Mouse (Mus musculus): ENCODE measurements around the gene Hnrnpll. TPM values are rescaled to one million over a fixed set of nuclear protein-coding genes. Genes with fewer than 3 reads are reported as not detected.

Gene Hnrnpll
- 38.7 and 44.4 TPM in 2 replicates for polyA plus RNA-seq (2015; fragmentation: Nextera tagmentation; extraction: Ambion mirVana)

DNA sequence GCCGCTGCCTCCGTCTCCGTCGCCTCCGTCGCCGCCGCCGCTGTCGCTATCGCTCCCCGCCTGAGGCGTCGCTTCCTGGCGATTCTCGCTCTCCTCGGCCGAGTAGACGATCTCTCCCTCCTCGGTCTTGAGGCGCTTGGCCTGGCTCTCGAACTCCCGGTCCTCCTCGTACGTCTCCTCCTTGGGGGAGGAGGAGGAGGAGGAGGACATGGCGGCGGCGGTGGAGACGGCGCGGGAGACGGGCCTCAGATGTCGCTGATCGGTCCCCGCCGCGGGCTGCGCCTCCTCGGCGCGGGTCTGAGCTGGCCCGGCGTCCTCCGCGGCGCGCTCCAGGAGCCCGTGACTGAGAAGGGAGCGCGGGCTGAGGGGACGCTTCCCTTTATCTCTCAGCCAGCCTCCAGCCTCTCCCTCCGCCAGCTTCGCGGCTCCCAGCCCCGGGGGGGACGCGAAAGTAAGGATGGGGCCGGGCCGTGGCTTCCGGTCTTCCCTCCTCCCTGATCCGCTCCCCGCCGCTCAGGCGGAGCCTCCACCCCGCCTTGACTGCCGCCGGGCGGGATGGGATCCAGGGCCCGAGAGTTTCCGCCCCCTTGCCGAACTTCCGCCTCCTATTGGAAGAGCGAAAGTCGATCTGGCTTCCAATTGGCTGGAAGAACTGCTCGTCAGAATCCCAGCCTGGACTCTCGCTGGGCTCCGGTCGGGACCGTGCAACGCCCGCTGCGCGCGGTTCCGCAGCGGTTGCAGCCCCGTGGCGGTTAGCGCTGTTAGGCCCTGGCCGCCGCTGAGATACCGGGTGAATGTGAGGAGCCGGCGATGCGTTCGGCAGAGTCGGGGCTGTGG lies at the start of gene Hnrnpll:
Hnrnpll (minus strand) TSS at position 552 of the 837 bp plus-strand sequence.
- ATAC-seq (replicated peaks; ENCODE audit: extremely low read depth, insufficient read depth, low FRiP score) = peak; percentile 96
- peak within 1 kb of the TSS; percentile 100 for H3K27ac ChIP-seq (ENCODE audit: low read length)
- H3K4me3 ChIP-seq (ENCODE audit: low read length) = peak within 1 kb of the TSS; percentile 98
- WGBS = under 1% methylated on average over 94 of the region's 97 CpGs
- peak within 1 kb of the TSS; percentile 100 for H3K9ac ChIP-seq (ENCODE audit: low read length)
- H3K27me3 ChIP-seq (ENCODE audit: control insufficient read depth, insufficient read depth, low read length) = no peaks in the 10 kb centered on the region
- peak within 1 kb of the TSS; percentile 86 for H3K4me2 ChIP-seq (ENCODE audit: low read depth, low read length)
- H3K36me3 ChIP-seq (ENCODE audit: control insufficient read depth, insufficient read depth) = no peaks in the 10 kb centered on the region
- H3K9me3 ChIP-seq (replicated peaks; ENCODE audit: control insufficient read depth, low read length) = no peaks in the 10 kb centered on the region
- peaks cover 30% of the 10 kb centered on the region for H3K4me1 ChIP-seq (ENCODE audit: control insufficient read depth, insufficient read depth, low read length)

- Histone ChIP-seq H3K4me3 (ENCODE audit: low read length) (no peak overlapping the region), H3K4me2 (ENCODE audit: low read depth, low read length) (no peak overlapping the region), H3K27ac (ENCODE audit: low read length) (no peak overlapping the region), H3K9me3 (replicated peaks; ENCODE audit: control insufficient read depth, low read length) (no peaks in the 10 kb centered on the region), H3K4me1 (ENCODE audit: control insufficient read depth, insufficient read depth, low read length) (no peaks in the 10 kb centered on the region), H3K27me3 (ENCODE audit: control insufficient read depth, insufficient read depth, low read length) (no peaks in the 10 kb centered on the region), H3K36me3 (ENCODE audit: control insufficient read depth, insufficient read depth) (no peaks in the 10 kb centered on the region), H3K9ac (ENCODE audit: low read length) (no peak overlapping the region)
- ATAC-seq (replicated peaks; ENCODE audit: extremely low read depth, insufficient read depth, low FRiP score) = no peak
- 76% methylated on average over 10 of the region's 10 CpGs for WGBS
These were observed 43.3 kb upstream of the Hnrnpll start for GRCm38 (mm10) chr17:80105348-80105978.

- H3K36me3 ChIP-seq (ENCODE audit: control insufficient read depth, insufficient read depth) = no peaks in the 10 kb centered on the region
- no peak for ATAC-seq (replicated peaks; ENCODE audit: extremely low read depth, insufficient read depth, low FRiP score)
- no peaks in the 10 kb centered on the region for H3K27me3 ChIP-seq (ENCODE audit: control insufficient read depth, insufficient read depth, low read length)
- H3K9me3 ChIP-seq (replicated peaks; ENCODE audit: control insufficient read depth, low read length) = no peaks in the 10 kb centered on the region
- H3K4me2 ChIP-seq (ENCODE audit: low read depth, low read length) = no peak overlapping the region
- H3K4me3 ChIP-seq (ENCODE audit: low read length) = no peak overlapping the region
- no peak overlapping the region for H3K9ac ChIP-seq (ENCODE audit: low read length)
- H3K4me1 ChIP-seq (ENCODE audit: control insufficient read depth, insufficient read depth, low read length) = peaks cover 7% of the 10 kb centered on the region
- H3K27ac ChIP-seq (ENCODE audit: low read length) = no peak overlapping the region
- WGBS = 72% methylated on average over 6 of the region's 6 CpGs
These were observed 37.7 kb upstream of the Hnrnpll start for GRCm38 (mm10) chr17:80099823-80100222.

DNA sequence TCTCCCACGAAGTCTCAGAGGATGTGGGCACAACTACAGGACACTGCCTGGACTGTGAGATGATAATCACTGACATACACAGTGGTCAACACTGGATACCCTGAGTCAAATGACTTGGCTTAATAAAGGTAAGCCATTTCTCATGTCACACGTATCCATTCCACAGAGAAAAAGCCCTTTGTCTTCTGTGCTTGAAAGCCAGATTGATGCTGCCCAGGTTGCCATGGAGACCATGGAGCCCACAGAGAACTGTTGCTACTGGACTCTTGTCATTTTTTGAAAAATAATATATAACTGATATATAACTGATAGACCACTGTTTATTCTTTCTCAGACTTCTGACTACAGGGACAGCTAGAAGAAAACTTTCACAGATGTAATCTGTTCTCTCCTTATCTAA lies 35.1 kb upstream of the Hnrnpll start:
- Histone ChIP-seq H3K4me3 (ENCODE audit: low read length) (no peak overlapping the region), H3K9ac (ENCODE audit: low read length) (no peak overlapping the region), H3K36me3 (ENCODE audit: control insufficient read depth, insufficient read depth) (no peaks in the 10 kb centered on the region), H3K4me2 (ENCODE audit: low read depth, low read length) (no peak overlapping the region), H3K4me1 (ENCODE audit: control insufficient read depth, insufficient read depth, low read length) (peaks cover 7% of the 10 kb centered on the region), H3K9me3 (replicated peaks; ENCODE audit: control insufficient read depth, low read length) (no peaks in the 10 kb centered on the region), H3K27me3 (ENCODE audit: control insufficient read depth, insufficient read depth, low read length) (no peaks in the 10 kb centered on the region), H3K27ac (ENCODE audit: low read length) (no peak overlapping the region)
- 64% methylated on average over 2 of the region's 2 CpGs for WGBS
- no peak for ATAC-seq (replicated peaks; ENCODE audit: extremely low read depth, insufficient read depth, low FRiP score)

GRCm38 (mm10) chr17:80096720-80097114 lies 34.6 kb upstream of the Hnrnpll start:
- Histone ChIP-seq H3K27ac (ENCODE audit: low read length) (no peak overlapping the region), H3K27me3 (ENCODE audit: control insufficient read depth, insufficient read depth, low read length) (no peaks in the 10 kb centered on the region), H3K36me3 (ENCODE audit: control insufficient read depth, insufficient read depth) (no peaks in the 10 kb centered on the region), H3K4me1 (ENCODE audit: control insufficient read depth, insufficient read depth, low read length) (peaks cover 7% of the 10 kb centered on the region), H3K9ac (ENCODE audit: low read length) (no peak overlapping the region), H3K4me3 (ENCODE audit: low read length) (no peak overlapping the region), H3K9me3 (replicated peaks; ENCODE audit: control insufficient read depth, low read length) (no peaks in the 10 kb centered on the region), H3K4me2 (ENCODE audit: low read depth, low read length) (no peak overlapping the region)
- WGBS = 87% methylated on average over 8 of the region's 8 CpGs
- no peak for ATAC-seq (replicated peaks; ENCODE audit: extremely low read depth, insufficient read depth, low FRiP score)

DNA sequence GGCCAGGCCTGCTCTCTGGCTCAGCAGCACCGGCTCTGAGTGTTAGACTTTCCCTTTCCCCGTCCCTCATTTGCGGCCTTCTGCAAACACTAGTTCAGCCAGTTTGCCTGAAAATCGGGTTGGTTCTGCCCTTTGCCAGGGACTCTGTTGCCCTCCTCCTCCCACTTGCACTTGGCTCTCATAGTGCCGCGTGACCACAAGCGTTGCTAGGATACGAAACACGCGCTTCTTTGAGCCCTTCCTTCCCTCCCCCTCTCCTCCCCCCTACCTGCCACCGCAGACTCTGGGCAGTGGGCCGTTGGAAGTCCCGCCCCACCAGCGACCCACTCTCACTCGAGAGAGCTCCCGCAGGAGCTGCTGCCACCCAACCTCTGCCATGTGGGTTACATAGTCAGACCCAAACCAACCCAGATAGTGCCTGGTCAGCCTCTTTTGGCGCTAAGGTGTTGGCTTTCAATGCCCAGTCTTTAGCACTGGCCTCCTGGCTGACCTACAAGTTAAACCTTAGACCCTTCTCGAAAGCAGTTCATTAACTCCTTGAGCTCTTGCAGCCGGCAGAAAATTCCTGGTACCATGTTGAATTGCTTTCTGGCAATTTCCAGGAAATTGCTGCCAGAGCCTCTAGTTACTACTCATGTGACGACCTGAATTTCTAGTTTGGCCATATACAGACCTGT lies 34.0 kb upstream of the Hnrnpll start:
- H3K9me3 ChIP-seq (replicated peaks; ENCODE audit: control insufficient read depth, low read length) = no peaks in the 10 kb centered on the region
- H3K4me2 ChIP-seq (ENCODE audit: low read depth, low read length) = peak overlapping the region; percentile 54
- peak; percentile 83; the same call in 1 of the 2 replicates for ATAC-seq (replicated peaks; ENCODE audit: extremely low read depth, insufficient read depth, low FRiP score)
- 18% methylated on average over 20 of the region's 20 CpGs for WGBS
- H3K4me1 ChIP-seq (ENCODE audit: control insufficient read depth, insufficient read depth, low read length) = peaks cover 7% of the 10 kb centered on the region
- H3K27me3 ChIP-seq (ENCODE audit: control insufficient read depth, insufficient read depth, low read length) = no peaks in the 10 kb centered on the region
- H3K36me3 ChIP-seq (ENCODE audit: control insufficient read depth, insufficient read depth) = no peaks in the 10 kb centered on the region
- peak overlapping the region; percentile 68 for H3K9ac ChIP-seq (ENCODE audit: low read length)
- no peak overlapping the region for H3K27ac ChIP-seq (ENCODE audit: low read length)
- peak overlapping the region; percentile 38 for H3K4me3 ChIP-seq (ENCODE audit: low read length)

DNA sequence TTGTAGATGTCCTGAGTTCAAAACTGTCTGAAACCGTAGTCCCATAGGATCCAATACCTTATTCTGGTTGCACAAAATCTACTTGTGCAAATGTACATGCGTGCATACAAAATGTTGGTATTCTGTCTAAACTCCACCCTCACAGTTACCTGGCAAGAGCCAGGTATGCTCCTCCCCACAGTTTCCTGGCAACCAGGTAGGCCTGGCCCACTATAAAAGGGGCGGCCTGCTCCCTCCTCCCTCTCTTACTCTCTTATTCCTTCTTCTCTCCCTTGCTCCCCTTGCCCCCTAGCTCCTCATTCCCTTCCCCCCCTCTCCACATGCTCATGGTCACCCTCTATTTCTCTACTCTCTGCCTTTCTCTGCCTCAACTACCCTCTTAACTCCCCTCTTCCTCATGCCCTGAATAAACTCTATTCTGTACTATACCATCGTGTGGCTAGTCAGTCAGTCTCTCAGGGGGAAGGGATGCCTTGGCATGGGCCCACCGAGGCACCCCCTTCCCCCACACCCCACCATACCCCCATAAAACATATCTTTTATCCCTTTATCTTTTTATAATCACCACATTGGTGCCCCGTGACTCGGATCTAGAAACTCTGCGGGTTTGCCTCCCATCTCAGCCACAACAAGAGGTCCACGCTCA lies 33.2 kb upstream of the Hnrnpll start:
- Histone ChIP-seq H3K4me1 (ENCODE audit: control insufficient read depth, insufficient read depth, low read length) (peaks cover 7% of the 10 kb centered on the region), H3K9ac (ENCODE audit: low read length) (peak overlapping the region; percentile 68), H3K4me2 (ENCODE audit: low read depth, low read length) (peak overlapping the region; percentile 54), H3K27ac (ENCODE audit: low read length) (no peak overlapping the region), H3K36me3 (ENCODE audit: control insufficient read depth, insufficient read depth) (no peaks in the 10 kb centered on the region), H3K27me3 (ENCODE audit: control insufficient read depth, insufficient read depth, low read length) (no peaks in the 10 kb centered on the region), H3K4me3 (ENCODE audit: low read length) (no peak overlapping the region; the same call in 1 of the 2 replicates), H3K9me3 (replicated peaks; ENCODE audit: control insufficient read depth, low read length) (no peaks in the 10 kb centered on the region)
- 75% methylated on average over 9 of the region's 9 CpGs for WGBS
- no peak for ATAC-seq (replicated peaks; ENCODE audit: extremely low read depth, insufficient read depth, low FRiP score)

DNA sequence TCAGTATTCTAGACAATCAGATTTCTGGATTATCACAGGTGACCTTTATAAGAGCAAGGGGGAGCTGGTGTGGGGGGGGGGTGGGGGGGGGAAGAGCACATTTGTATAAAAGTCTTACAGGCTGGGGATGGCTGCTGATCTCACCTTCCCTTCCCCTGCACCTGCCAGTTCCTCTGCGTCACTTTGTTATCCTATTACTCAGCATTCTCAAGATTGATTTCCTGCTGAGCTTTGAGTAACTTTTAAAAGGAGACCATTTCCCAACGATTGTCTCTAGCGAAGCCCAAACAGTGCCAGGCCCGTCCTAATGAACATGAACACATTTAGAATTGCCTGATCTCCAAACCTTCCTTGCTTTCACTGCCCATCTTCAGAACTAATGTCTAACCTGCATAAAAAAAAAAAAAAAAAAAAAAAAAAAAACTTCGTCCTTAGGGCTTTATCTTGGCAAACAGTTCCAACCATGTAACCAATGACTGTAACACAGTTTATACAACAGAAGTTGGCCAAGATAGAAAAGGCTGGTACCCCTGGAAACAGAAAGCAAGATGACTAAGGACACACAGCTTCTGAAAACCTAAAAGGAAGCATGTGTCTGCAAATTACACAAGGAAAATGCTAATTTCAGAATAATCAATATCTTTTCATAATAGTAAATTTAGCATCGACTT lies 29.9 kb upstream of the Hnrnpll start:
- no peak overlapping the region for H3K27ac ChIP-seq (ENCODE audit: low read length)
- peaks cover 7% of the 10 kb centered on the region for H3K4me1 ChIP-seq (ENCODE audit: control insufficient read depth, insufficient read depth, low read length)
- 44% methylated on average over 6 of the region's 6 CpGs for WGBS
- no peak overlapping the region for H3K9ac ChIP-seq (ENCODE audit: low read length)
- no peaks in the 10 kb centered on the region for H3K36me3 ChIP-seq (ENCODE audit: control insufficient read depth, insufficient read depth)
- H3K4me3 ChIP-seq (ENCODE audit: low read length) = no peak overlapping the region
- H3K4me2 ChIP-seq (ENCODE audit: low read depth, low read length) = no peak overlapping the region
- no peaks in the 10 kb centered on the region for H3K9me3 ChIP-seq (replicated peaks; ENCODE audit: control insufficient read depth, low read length)
- ATAC-seq (replicated peaks; ENCODE audit: extremely low read depth, insufficient read depth, low FRiP score) = no peak
- no peaks in the 10 kb centered on the region for H3K27me3 ChIP-seq (ENCODE audit: control insufficient read depth, insufficient read depth, low read length)

Data from heart, embryonic 16.5 days (tissue).